Mouse (Mus musculus) liver, embryonic 15.5 days (tissue): ENCODE data around the gene Tmem212. TPM values are rescaled to one million over a fixed set of nuclear protein-coding genes. Genes with fewer than 3 reads are reported as not detected.
A peak's percentile ranks its signal among the peaks of the same experiment; 100 is the strongest.

ENCODE experiments used
- ATAC-seq: fragments of 200-750 bp; cut with Nextera tagmentation; 2 replicates; pipeline ENCODE4 v1.8.0; 2017; ENCODE audit warnings: moderate number of reproducible peaks, mild to moderate bottlenecking, moderate library complexity; ENCODE audit not compliant: insufficient read depth
- H3K27ac ChIP-seq: fragments of 300-500 bp; sonication (generic); replicated peaks from 2 replicates; pipeline ENCODE4 v1.5.1; 2015; ENCODE audit warnings: mild to moderate bottlenecking, inconsistent platforms
- H3K27me3 ChIP-seq: fragments of 300-500 bp; sonication (generic); 2 replicates; pipeline ENCODE4 v1.6.1; 2015; ENCODE audit warnings: mild to moderate bottlenecking, inconsistent platforms
- H3K36me3 ChIP-seq: fragments of 300-500 bp; sonication (generic); replicated peaks from 2 replicates; pipeline ENCODE4 v1.6.1; 2015; ENCODE audit warnings: moderate library complexity, mild to moderate bottlenecking, inconsistent platforms
- H3K4me1 ChIP-seq: fragments of 300-500 bp; sonication (generic); replicated peaks from 2 replicates; pipeline ENCODE4 v1.6.1; 2015; ENCODE audit warnings: inconsistent platforms
- H3K4me2 ChIP-seq: fragments of 300-500 bp; sonication (generic); 2 replicates; pipeline ENCODE4 v1.6.1; 2015; ENCODE audit warnings: moderate library complexity, mild to moderate bottlenecking, inconsistent platforms
- H3K4me3 ChIP-seq: fragments of 300-500 bp; sonication (generic); replicated peaks from 2 replicates; pipeline ENCODE4 v1.5.1; 2015; ENCODE audit warnings: mild to moderate bottlenecking, inconsistent platforms
- H3K9ac ChIP-seq: fragments of 300-500 bp; sonication (generic); 2 replicates; pipeline ENCODE4 v1.6.1; 2015; ENCODE audit warnings: moderate library complexity, mild to moderate bottlenecking, inconsistent platforms
- H3K9me3 ChIP-seq: fragments of 300-500 bp; sonication (generic); replicated peaks from 2 replicates; pipeline ENCODE4 v1.6.1; 2016; ENCODE audit warnings: inconsistent platforms
- WGBS: fragments of 180-500 bp; shearing (Covaris S2); methylation state at CpG from one replicate; pipeline ENCODE4 v1.1.7; 2015; ENCODE audit warnings: mixed read lengths; ENCODE audit not compliant: insufficient replicate concordance; 5-methylcytosine and 5-hydroxymethylcytosine counted together
- polyA plus RNA-seq: library from polyadenylated mRNA; unstranded; fragments of >200 nt; fragmentation: Nextera tagmentation; extraction: Ambion mirVana; gene quantifications from 2 replicates; pipeline ENCODE4 v1.2.1, GENCODE M21; 2015

Tmem212 gene
- polyA plus RNA-seq, 1 experiment from 2014 or later, result not detected

GRCm38 (mm10) chr3:27924037-27924436 lies 27.9 kb upstream of the Tmem212 start:
- Histone ChIP-seq H3K4me3 (no peak overlapping the region), H3K9me3 (no peaks in the 10 kb centered on the region), H3K36me3 (no peaks in the 10 kb centered on the region), H3K9ac (no peak overlapping the region), H3K4me2 (no peak overlapping the region), H3K4me1 (no peaks in the 10 kb centered on the region), H3K27ac (no peak overlapping the region), H3K27me3 (no peaks in the 10 kb centered on the region)
- ATAC-seq, result no peak
- WGBS, result 43% methylated on average over 3 of the region's 3 CpGs

- 66% methylated on average over 11 of the region's 11 CpGs for WGBS
- Histone ChIP-seq H3K9me3 (no peaks in the 10 kb centered on the region), H3K4me1 (no peaks in the 10 kb centered on the region), H3K27ac (peak overlapping the region; percentile 55), H3K4me2 (no peak overlapping the region), H3K9ac (no peak overlapping the region), H3K36me3 (no peaks in the 10 kb centered on the region), H3K27me3 (no peaks in the 10 kb centered on the region), H3K4me3 (no peak overlapping the region)
- ATAC-seq, result no peak
Observed at GRCm38 (mm10) chr3:27921268-27922020, 25.3 kb upstream of the Tmem212 start.

GRCm38 (mm10) chr3:27918656-27919436 lies 22.7 kb upstream of the Tmem212 start:
- no peaks in the 10 kb centered on the region for H3K4me1 ChIP-seq
- no peaks in the 10 kb centered on the region for H3K9me3 ChIP-seq
- H3K27ac ChIP-seq, result peak overlapping the region; percentile 53; the same call in 1 of the 2 replicates
- no peak overlapping the region for H3K9ac ChIP-seq
- no peaks in the 10 kb centered on the region for H3K27me3 ChIP-seq
- H3K4me3 ChIP-seq, result no peak overlapping the region
- ATAC-seq, result peak; percentile 80
- H3K36me3 ChIP-seq, result no peaks in the 10 kb centered on the region
- H3K4me2 ChIP-seq, result no peak overlapping the region
- WGBS, result 71% methylated on average over 14 of the region's 14 CpGs

GRCm38 (mm10) chr3:27909016-27909415 lies 12.8 kb upstream of the Tmem212 start:
- ATAC-seq, result no peak
- H3K36me3 ChIP-seq, result no peaks in the 10 kb centered on the region
- H3K27me3 ChIP-seq, result no peaks in the 10 kb centered on the region
- H3K4me2 ChIP-seq, result no peak overlapping the region
- no peaks in the 10 kb centered on the region for H3K9me3 ChIP-seq
- H3K4me3 ChIP-seq, result no peak overlapping the region
- peaks cover 9% of the 10 kb centered on the region; the same call in 1 of the 2 replicates for H3K4me1 ChIP-seq
- H3K27ac ChIP-seq, result no peak overlapping the region
- no peak overlapping the region for H3K9ac ChIP-seq
- WGBS, result 68% methylated on average over 3 of the region's 3 CpGs

GRCm38 (mm10) chr3:27908316-27908715 lies 12.1 kb upstream of the Tmem212 start:
- H3K4me2 ChIP-seq, result no peak overlapping the region
- no peak overlapping the region for H3K4me3 ChIP-seq
- 62% methylated on average over 2 of the region's 2 CpGs for WGBS
- no peak overlapping the region for H3K9ac ChIP-seq
- peaks cover 9% of the 10 kb centered on the region; the same call in 1 of the 2 replicates for H3K4me1 ChIP-seq
- H3K9me3 ChIP-seq, result no peaks in the 10 kb centered on the region
- ATAC-seq, result no peak
- H3K27me3 ChIP-seq, result no peaks in the 10 kb centered on the region
- no peaks in the 10 kb centered on the region for H3K36me3 ChIP-seq
- no peak overlapping the region for H3K27ac ChIP-seq

- Histone ChIP-seq H3K9me3 (no peaks in the 10 kb centered on the region), H3K4me1 (peaks cover 9% of the 10 kb centered on the region; the same call in 1 of the 2 replicates), H3K27me3 (no peaks in the 10 kb centered on the region), H3K4me3 (no peak overlapping the region), H3K27ac (0 out of 2 replicates have a peak overlapping the region, but pooled peaks have one; percentile 9), H3K9ac (no peak overlapping the region), H3K36me3 (no peaks in the 10 kb centered on the region), H3K4me2 (no peak overlapping the region)
- ATAC-seq, result peak; percentile 60
- WGBS, result 49% methylated on average over 2 of the region's 2 CpGs
Observed at GRCm38 (mm10) chr3:27907301-27907700, 11.1 kb upstream of the Tmem212 start.

GRCm38 (mm10) chr3:27906647-27907209 lies 10.6 kb upstream of the Tmem212 start:
- no peak for ATAC-seq
- Histone ChIP-seq H3K4me1 (peaks cover 9% of the 10 kb centered on the region; the same call in 1 of the 2 replicates), H3K9me3 (no peaks in the 10 kb centered on the region), H3K36me3 (no peaks in the 10 kb centered on the region), H3K4me2 (no peak overlapping the region), H3K4me3 (no peak overlapping the region), H3K27ac (0 out of 2 replicates have a peak overlapping the region, but pooled peaks have one; percentile 9), H3K27me3 (no peaks in the 10 kb centered on the region), H3K9ac (no peak overlapping the region)
- 62% methylated on average over 7 of the region's 7 CpGs for WGBS

GRCm38 (mm10) chr3:27904659-27905330 lies 8.6 kb upstream of the Tmem212 start:
- Histone ChIP-seq H3K27me3 (no peaks in the 10 kb centered on the region), H3K27ac (peak overlapping the region; percentile 22; the same call in 1 of the 2 replicates), H3K9me3 (no peaks in the 10 kb centered on the region), H3K9ac (no peak overlapping the region), H3K4me2 (no peak overlapping the region; the same call in 1 of the 2 replicates), H3K4me3 (no peak overlapping the region), H3K4me1 (peaks cover 9% of the 10 kb centered on the region; the same call in 1 of the 2 replicates), H3K36me3 (no peaks in the 10 kb centered on the region)
- peak; percentile 58 for ATAC-seq
- WGBS, result 15% methylated on average over 13 of the region's 13 CpGs

- WGBS, result 76% methylated on average over 6 of the region's 6 CpGs
- peaks cover 29% of the 10 kb centered on the region for H3K4me1 ChIP-seq
- H3K9ac ChIP-seq, result no peak overlapping the region
- no peak overlapping the region for H3K27ac ChIP-seq
- no peaks in the 10 kb centered on the region for H3K36me3 ChIP-seq
- H3K4me2 ChIP-seq, result no peak overlapping the region
- H3K27me3 ChIP-seq, result no peaks in the 10 kb centered on the region
- ATAC-seq, result no peak
- H3K4me3 ChIP-seq, result no peak overlapping the region
- no peaks in the 10 kb centered on the region for H3K9me3 ChIP-seq
Observed at GRCm38 (mm10) chr3:27901846-27902245, 5.7 kb upstream of the Tmem212 start.

GRCm38 (mm10) chr3:27899012-27899726 lies 3.0 kb upstream of the Tmem212 start:
- WGBS, result 31% methylated on average over 13 of the region's 13 CpGs
- Histone ChIP-seq H3K9me3 (no peaks in the 10 kb centered on the region), H3K36me3 (no peaks in the 10 kb centered on the region), H3K9ac (no peak overlapping the region), H3K4me1 (peaks cover 19% of the 10 kb centered on the region), H3K4me3 (no peak overlapping the region), H3K27me3 (no peaks in the 10 kb centered on the region), H3K4me2 (peak overlapping the region; percentile 18), H3K27ac (peak overlapping the region; percentile 51; the same call in 1 of the 2 replicates)
- ATAC-seq, result peak; percentile 31; the same call in 1 of the 2 replicates
